Mouse (Mus musculus) layer of hippocampus, adult 2 months (tissue): ENCODE data around the gene D430042O09Rik. TPM values are rescaled to one million over a fixed set of nuclear protein-coding genes. Genes with fewer than 3 reads are reported as not detected.

ENCODE experiments used
- DNase-seq, 2 experiments: peaks; one replicate each; pipeline ENCODE4 v3.0.0; 2022; ENCODE audit warnings: low spot score in 2 of 2
- H3K27ac ChIP-seq: fragments of 200-600 bp; 2 replicates; pipeline ENCODE4 v1.8.1; 2022
- H3K4me3 ChIP-seq: fragments of 200-600 bp; 2 replicates; pipeline ENCODE4 v1.8.1; 2022; ENCODE audit warnings: mild to moderate bottlenecking
- CTCF ChIP-seq: fragments of 200-600 bp; conservative IDR thresholded peaks from 2 replicates; pipeline ENCODE4 v1.8.1; 2022; ENCODE audit warnings: antibody characterized with exemption, mild to moderate bottlenecking, moderate library complexity
- total RNA-seq, 2 experiments: library from RNA; stranded (reverse); gene quantifications; 2 replicates each; pipeline ENCODE4 v1.2.3; 2021

D430042O09Rik gene
- total RNA-seq, 2 experiments from 2014 or later: 30.4 to 31.7 TPM

DNA sequence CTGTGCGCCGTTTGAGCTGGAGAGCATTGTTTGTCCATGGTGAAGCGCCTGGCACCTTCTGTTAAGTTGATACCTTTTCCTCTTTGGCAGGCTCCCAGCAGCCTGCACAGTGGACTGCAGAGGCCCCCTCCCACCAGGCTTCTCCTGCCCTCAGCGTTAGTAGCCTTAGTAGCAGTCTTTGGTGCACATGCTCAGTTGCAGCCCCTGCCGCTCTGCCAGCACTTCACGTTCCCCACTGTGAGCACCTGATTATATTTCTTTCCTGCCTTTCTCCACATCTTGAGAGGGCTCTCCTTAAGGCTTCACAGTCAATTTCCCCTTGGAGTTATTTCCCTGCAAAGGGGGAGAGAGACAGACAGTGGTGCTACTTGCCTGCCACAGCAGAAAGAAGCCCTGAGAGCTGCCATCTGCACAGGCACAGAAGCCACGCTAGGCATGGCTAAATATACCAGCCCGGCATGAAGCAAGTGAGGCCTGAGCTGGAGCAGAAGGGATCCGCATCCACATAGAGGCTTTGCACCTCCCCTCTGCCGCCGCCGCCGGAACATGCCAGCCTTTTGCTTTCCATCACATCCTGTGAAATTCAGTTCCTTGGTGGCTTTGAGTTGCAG lies 65.4 kb downstream of the D430042O09Rik start:
- DNase-seq: peak; percentile 30 to 42
- no peak for TF ChIP-seq CTCF
- H3K4me3 ChIP-seq: no peak overlapping the region; the same call in 1 of the 2 replicates
- H3K27ac ChIP-seq: peak overlapping the region; percentile 79

- no peak overlapping the region for H3K4me3 ChIP-seq
- peak; percentile 59 for TF ChIP-seq CTCF
Measured at GRCm38 (mm10) chr7:125783206-125783605, 75.5 kb downstream of the D430042O09Rik start.

GRCm38 (mm10) chr7:125786105-125786504 lies 78.4 kb downstream of the D430042O09Rik start:
- DNase-seq: no peak
- no peak for TF ChIP-seq CTCF
- Histone ChIP-seq H3K4me3 (no peak overlapping the region), H3K27ac (no peak overlapping the region)

More at GRCm38 (mm10) chr7:125783206-125783605, 75.5 kb downstream of the D430042O09Rik start:
- DNase-seq: no peak
- no peak overlapping the region for H3K27ac ChIP-seq

- Histone ChIP-seq H3K27ac (no peak overlapping the region), H3K4me3 (no peak overlapping the region)
- DNase-seq: no peak
- no peak for TF ChIP-seq CTCF
Measured at GRCm38 (mm10) chr7:125787046-125787445, 79.4 kb downstream of the D430042O09Rik start.

DNA sequence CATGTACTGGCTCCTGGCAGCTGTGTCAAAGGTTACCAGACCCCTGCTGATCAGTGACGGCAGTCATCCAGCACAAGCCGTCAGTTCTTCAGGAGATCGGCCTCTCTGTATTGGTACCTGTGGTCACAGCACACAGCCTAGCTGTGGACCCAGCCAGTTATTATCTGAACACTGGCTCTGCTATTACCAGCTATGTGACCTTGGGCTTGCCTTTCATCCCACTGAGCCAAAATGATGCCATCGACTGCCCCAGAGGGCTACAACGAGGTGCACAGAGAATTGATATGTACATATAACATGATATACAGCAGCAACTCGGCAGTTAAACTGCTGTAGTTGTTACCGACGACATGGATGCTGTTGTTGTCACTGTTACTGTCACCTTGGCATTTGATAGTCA lies 82.4 kb downstream of the D430042O09Rik start:
- TF ChIP-seq CTCF: no peak
- Histone ChIP-seq H3K27ac (no peak overlapping the region), H3K4me3 (no peak overlapping the region)
- DNase-seq: no peak

- DNase-seq: no peak
- H3K4me3 ChIP-seq: no peak overlapping the region
- no peak for TF ChIP-seq CTCF
- no peak overlapping the region for H3K27ac ChIP-seq
Measured at GRCm38 (mm10) chr7:125806571-125806970, 98.9 kb downstream of the D430042O09Rik start.

- Histone ChIP-seq H3K27ac (no peak overlapping the region), H3K4me3 (no peak overlapping the region)
- no peak for DNase-seq
- no peak for TF ChIP-seq CTCF
Measured at GRCm38 (mm10) chr7:125808210-125808609, 100.5 kb downstream of the D430042O09Rik start.

DNA sequence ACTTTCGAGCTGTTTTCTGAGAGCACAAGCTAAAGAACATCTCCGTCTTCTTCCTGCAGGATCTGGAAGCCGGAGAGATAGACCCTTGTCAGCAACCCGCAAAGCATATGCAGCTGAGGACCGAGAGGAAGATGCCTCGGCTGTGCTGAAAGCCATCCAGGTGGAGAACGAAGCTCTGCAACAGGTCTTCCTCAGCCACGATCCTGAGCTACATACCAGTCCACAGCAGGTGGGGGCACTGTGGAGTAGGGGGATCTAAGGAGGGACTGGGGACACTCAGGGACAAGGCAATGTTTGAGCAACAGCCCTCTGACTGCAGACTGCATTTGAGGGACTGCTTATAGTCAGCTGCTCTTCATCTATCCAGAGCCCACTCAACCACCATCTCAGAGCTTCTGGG lies 105.0 kb downstream of the D430042O09Rik start:
- TF ChIP-seq CTCF: no peak
- DNase-seq: no peak
- Histone ChIP-seq H3K4me3 (no peak overlapping the region), H3K27ac (no peak overlapping the region)

DNA sequence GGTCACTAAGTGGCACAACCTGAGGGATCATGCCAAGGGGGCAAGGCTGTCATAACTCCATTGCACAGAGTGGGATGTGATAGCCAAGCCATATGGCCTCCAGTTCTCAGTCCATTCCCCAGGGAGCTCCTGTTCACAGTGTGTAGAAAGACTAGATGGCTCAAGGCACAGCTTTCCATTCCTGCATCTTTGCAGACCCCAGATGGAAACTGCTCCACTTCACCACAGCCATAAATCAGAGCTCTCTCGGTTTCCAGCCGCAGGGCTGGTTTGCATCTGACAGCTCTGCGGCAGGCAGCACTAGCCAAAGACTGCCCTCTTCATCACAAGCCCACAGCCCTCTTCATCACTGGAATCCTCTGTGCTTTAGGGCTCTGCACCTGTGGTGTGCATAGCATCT lies 108.0 kb downstream of the D430042O09Rik start:
- H3K27ac ChIP-seq: no peak overlapping the region
- no peak overlapping the region for H3K4me3 ChIP-seq
- DNase-seq: no peak
- TF ChIP-seq CTCF: no peak

- Histone ChIP-seq H3K27ac (no peak overlapping the region), H3K4me3 (no peak overlapping the region)
- DNase-seq: no peak
- no peak for TF ChIP-seq CTCF
Measured at GRCm38 (mm10) chr7:125818301-125818712, 110.6 kb downstream of the D430042O09Rik start.

GRCm38 (mm10) chr7:125820233-125820632 lies 112.5 kb downstream of the D430042O09Rik start:
- DNase-seq: no peak
- peak; percentile 72 for TF ChIP-seq CTCF
- Histone ChIP-seq H3K27ac (no peak overlapping the region), H3K4me3 (no peak overlapping the region)

GRCm38 (mm10) chr7:125826425-125826824 lies 118.7 kb downstream of the D430042O09Rik start:
- no peak for TF ChIP-seq CTCF
- Histone ChIP-seq H3K4me3 (no peak overlapping the region), H3K27ac (no peak overlapping the region)
- DNase-seq: no peak

- no peak overlapping the region for H3K27ac ChIP-seq
- no peak for DNase-seq
- H3K4me3 ChIP-seq: no peak overlapping the region
- no peak for TF ChIP-seq CTCF
Measured at GRCm38 (mm10) chr7:125826887-125827286, 119.2 kb downstream of the D430042O09Rik start.

- H3K27ac ChIP-seq: no peak overlapping the region
- DNase-seq: no peak
- H3K4me3 ChIP-seq: no peak overlapping the region
- no peak for TF ChIP-seq CTCF
Measured at GRCm38 (mm10) chr7:125827420-125827819, 119.7 kb downstream of the D430042O09Rik start.
